In the genomic region with DNA sequence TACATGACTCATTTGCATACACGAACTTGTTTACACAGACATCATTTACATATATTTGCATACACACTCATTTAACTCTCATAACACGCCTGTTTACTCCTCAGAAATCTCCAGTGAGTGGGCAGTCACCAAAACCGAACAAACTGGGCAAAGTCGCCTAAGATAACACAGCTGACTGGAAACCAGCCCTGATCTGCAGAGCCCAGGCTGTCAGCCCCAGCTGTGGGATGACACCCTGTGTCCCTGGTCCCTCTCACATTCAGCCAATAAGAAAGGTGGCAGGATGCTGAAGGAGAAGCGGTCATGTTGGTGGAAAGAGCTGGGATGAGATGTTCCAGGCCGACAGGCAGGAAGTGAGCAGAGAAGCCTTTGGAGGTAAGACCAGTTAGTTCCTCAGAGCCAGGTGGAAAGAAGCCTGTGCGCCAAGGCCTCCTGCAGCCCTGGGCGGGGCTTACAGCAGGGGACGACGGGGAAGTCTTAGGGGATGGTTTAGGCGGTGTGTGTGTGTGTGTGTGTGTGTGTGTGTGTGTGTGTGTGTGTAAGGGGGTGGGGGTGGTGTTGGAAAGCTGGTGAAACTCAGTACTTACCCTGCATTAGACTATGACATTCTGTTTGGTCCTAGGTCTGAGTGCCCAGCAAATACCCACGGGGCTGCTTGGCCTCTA, we compare ENCODE assay signal across 20 mouse cellular contexts.
DNase-seq lines count a peak whose midpoint lies in the region; ATAC-seq and TF ChIP-seq lines count a peak whose summit lies in the region.
"Had no signal": no experiment of that assay in that cellular context is flagged by ENCODE, and none has a peak within 500 bp of the region (broad histone marks: within the 10 kb centered on the region; RNA-seq: fewer than 3 reads in every experiment).

No protein-coding gene starts in this region.

- H3K4me1 ChIP-seq in kidney, embryonic 15.5 days, result peaks cover 51% of the 10 kb centered on the region
- peaks cover 28% of the 10 kb centered on the region for H3K4me1 ChIP-seq in kidney, embryonic 14.5 days (ENCODE audit: control insufficient read depth, insufficient read depth, low read length)
- H3K4me1 ChIP-seq in ES-Bruce4 (ENCODE audit: control insufficient read depth, insufficient read depth, low read length), result no peaks in the 10 kb centered on the region
- peaks cover 9% of the 10 kb centered on the region for H3K4me1 ChIP-seq in hindbrain, embryonic 16.5 days (ENCODE audit: control insufficient read depth, insufficient read depth, low read depth, low read length)

- H3K4me3 ChIP-seq in kidney, embryonic 15.5 days (replicated peaks), result no peak overlapping the region
- H3K4me3 ChIP-seq in kidney, embryonic 14.5 days (ENCODE audit: low read length), result no peak overlapping the region
- 0 out of 2 replicates have a peak overlapping the region, but pooled peaks have one; percentile 1 for H3K4me3 ChIP-seq in ES-Bruce4 (ENCODE audit: low read depth, low read length)
- no peak overlapping the region for H3K4me3 ChIP-seq in hindbrain, embryonic 16.5 days (ENCODE audit: low read length)
- H3K4me3 ChIP-seq: heart, adult 2 months; heart, embryonic 15.5 days; liver, embryonic 13.5 days; megakaryocyte, embryonic 14.5 days; stomach, embryonic 15.5 days had no signal

- no peaks in the 10 kb centered on the region for H3K36me3 ChIP-seq in kidney, embryonic 15.5 days
- H3K36me3 ChIP-seq in kidney, embryonic 14.5 days (ENCODE audit: control insufficient read depth, insufficient read depth, low read length), result no peaks in the 10 kb centered on the region
- H3K36me3 ChIP-seq in ES-Bruce4 (ENCODE audit: control insufficient read depth, insufficient read depth, low read length, poor library complexity, severe bottlenecking), result no peaks in the 10 kb centered on the region
- no peaks in the 10 kb centered on the region for H3K36me3 ChIP-seq in hindbrain, embryonic 16.5 days (ENCODE audit: control insufficient read depth, insufficient read depth, low read length)
- H3K36me3 ChIP-seq: heart, embryonic 15.5 days; liver, embryonic 13.5 days; stomach, embryonic 15.5 days had no signal

- no peak for TF ChIP-seq POLR2A in ES-Bruce4 (IDR thresholded peaks at IDR 0.05; ENCODE audit: insufficient read depth, low read length)

- H3K9me3 ChIP-seq in kidney, embryonic 15.5 days (replicated peaks), result no peaks in the 10 kb centered on the region
- H3K9me3 ChIP-seq in kidney, embryonic 14.5 days (ENCODE audit: control insufficient read depth, low read length), result no peaks in the 10 kb centered on the region
- H3K9me3 ChIP-seq in ES-Bruce4 (replicated peaks; ENCODE audit: control insufficient read depth, insufficient read depth, low read length, poor library complexity, severe bottlenecking), result no peaks in the 10 kb centered on the region
- H3K9me3 ChIP-seq in hindbrain, embryonic 16.5 days (ENCODE audit: control insufficient read depth, low read length), result no peaks in the 10 kb centered on the region
- H3K9me3 ChIP-seq: heart, embryonic 15.5 days; liver, embryonic 13.5 days; stomach, embryonic 15.5 days had no signal

- no peak overlapping the region for H3K4me2 ChIP-seq in kidney, embryonic 15.5 days
- H3K4me2 ChIP-seq in kidney, embryonic 14.5 days (replicated peaks; ENCODE audit: low read depth, low read length), result no peak overlapping the region
- no peak overlapping the region for H3K4me2 ChIP-seq in hindbrain, embryonic 16.5 days (ENCODE audit: low read length)
- H3K4me2 ChIP-seq: heart, embryonic 15.5 days; liver, embryonic 13.5 days; stomach, embryonic 15.5 days had no signal

- TF ChIP-seq CTCF in ES-Bruce4 (IDR thresholded peaks at IDR 0.05; ENCODE audit: low read depth, low read length), result no peak

- DNase-seq in ZHBTc4 (ENCODE audit: low read depth, low spot score), result peak; percentile 52
- DNase-seq in thymus, postnatal 36 days, result no peak
- DNase-seq in spleen, adult 12 weeks (ENCODE audit: low spot score), result no peak
- DNase-seq: adrenal gland, postnatal 10 days; cerebellum, adult 11 months; cerebellum, postnatal 14 days; gastrocnemius, postnatal 10 days; heart, adult 2 months; kidney, adult 9 months; left cerebral cortex, postnatal 4 days; liver, embryonic 13.5 days; right cerebral cortex, adult 18-20 months; spleen, adult 18-20 months had no signal

- H3K27ac ChIP-seq in kidney, embryonic 15.5 days, result 0 out of 2 replicates have a peak overlapping the region, but pooled peaks have one; percentile 32
- H3K27ac ChIP-seq in kidney, embryonic 14.5 days (ENCODE audit: low read depth, low read length), result no peak overlapping the region
- H3K27ac ChIP-seq in ES-Bruce4 (ENCODE audit: insufficient read depth, low read length), result no peak overlapping the region
- H3K27ac ChIP-seq in hindbrain, embryonic 16.5 days (ENCODE audit: low read depth, low read length), result 0 out of 2 replicates have a peak overlapping the region, but pooled peaks have one; percentile 23
- H3K27ac ChIP-seq: heart, adult 2 months; heart, embryonic 15.5 days; liver, embryonic 13.5 days; stomach, embryonic 15.5 days had no signal

- no peaks in the 10 kb centered on the region for H3K27me3 ChIP-seq in kidney, embryonic 15.5 days
- H3K27me3 ChIP-seq in kidney, embryonic 14.5 days (ENCODE audit: control insufficient read depth, insufficient read depth, low read length), result no peaks in the 10 kb centered on the region
- H3K27me3 ChIP-seq in ES-Bruce4 (ENCODE audit: control insufficient read depth, insufficient read depth, low read length, poor library complexity, severe bottlenecking), result no peaks in the 10 kb centered on the region
- H3K27me3 ChIP-seq in hindbrain, embryonic 16.5 days (replicated peaks; ENCODE audit: control insufficient read depth, insufficient read depth, low read length), result no peaks in the 10 kb centered on the region
- H3K27me3 ChIP-seq: heart, embryonic 15.5 days; liver, embryonic 13.5 days; stomach, embryonic 15.5 days had no signal

- H3K9ac ChIP-seq in kidney, embryonic 15.5 days, result no peak overlapping the region
- H3K9ac ChIP-seq in kidney, embryonic 14.5 days (ENCODE audit: low read depth, low read length), result no peak overlapping the region
- no peak overlapping the region for H3K9ac ChIP-seq in ES-Bruce4 (ENCODE audit: low read depth, poor library complexity, severe bottlenecking)
- H3K9ac ChIP-seq in hindbrain, embryonic 16.5 days (ENCODE audit: low read depth, low read length), result no peak overlapping the region
- H3K9ac ChIP-seq: heart, embryonic 15.5 days; liver, embryonic 13.5 days; stomach, embryonic 15.5 days had no signal

- WGBS in kidney, embryonic 15.5 days, result 57% methylated on average over 12 of the region's 12 CpGs
- 58% methylated on average over 12 of the region's 12 CpGs for WGBS in kidney, embryonic 14.5 days
- WGBS in hindbrain, embryonic 16.5 days, result 31% methylated on average over 12 of the region's 12 CpGs

- TF ChIP-seq EP300 in ES-Bruce4 (IDR thresholded peaks at IDR 0.05; ENCODE audit: insufficient read depth, low read depth, low read length), result no peak

- ATAC-seq in kidney, embryonic 15.5 days (replicated peaks; ENCODE audit: low FRiP score), result no peak
- no peak for ATAC-seq in kidney, embryonic 14.5 days (ENCODE audit: low FRiP score, low TSS enrichment)
- no peak for ATAC-seq in hindbrain, embryonic 16.5 days

Comparison
In these comparisons a context has a peak if more than half of its experiments do, and no peak if none do; other contexts are left out.
1. H3K27ac ChIP-seq: peak in kidney, embryonic 15.5 days (single experiment) and hindbrain, embryonic 16.5 days (single experiment); none in kidney, embryonic 14.5 days (single experiment) and ES-Bruce4 (single experiment).